Mouse (Mus musculus) kidney, postnatal 0 days (tissue): Measurements from ENCODE around the gene Ccdc9. TPM values are rescaled to one million over a fixed set of nuclear protein-coding genes. Genes with fewer than 3 reads are reported as not detected.
"Not testable (repeated sequence)": the region's sequence is repeated elsewhere in the genome, so short reads cannot be mapped to it uniquely, and the experiment has no call there.

ENCODE experiments used
- ATAC-seq: fragments of 200-750 bp; cut with Nextera tagmentation; replicated peaks from 2 replicates; pipeline ENCODE4 v1.8.0; 2017; ENCODE audit warnings: low read depth, moderate number of reproducible peaks, moderate TSS enrichment, moderate library complexity; ENCODE audit not compliant: low FRiP score
- DNase-seq: peaks from one replicate; pipeline ENCODE4 v3.0.0-alpha.2; 2016; ENCODE audit warnings: low spot score
- H3K27ac ChIP-seq: fragments of 300-500 bp; sonication (generic); 2 replicates; pipeline ENCODE4 v1.5.1; 2014; ENCODE audit warnings: mild to moderate bottlenecking
- H3K27me3 ChIP-seq: fragments of 300-500 bp; sonication (generic); 2 replicates; pipeline ENCODE4 v1.6.1; 2014; ENCODE audit warnings: low read length, mixed read lengths; ENCODE audit not compliant: insufficient read depth
- H3K36me3 ChIP-seq: fragments of 300-500 bp; sonication (generic); 2 replicates; pipeline ENCODE4 v1.6.1; 2014; ENCODE audit warnings: low read length, mixed read lengths; ENCODE audit not compliant: insufficient read depth
- H3K4me1 ChIP-seq: fragments of 300-500 bp; sonication (generic); replicated peaks from 2 replicates; pipeline ENCODE4 v1.6.1; 2014; ENCODE audit warnings: antibody characterized with exemption, low read length, mixed read lengths; ENCODE audit not compliant: insufficient read depth
- H3K4me2 ChIP-seq: fragments of 300-500 bp; sonication (generic); 2 replicates; pipeline ENCODE4 v1.6.1; 2014; ENCODE audit warnings: mild to moderate bottlenecking, low read length, moderate library complexity, mixed read lengths
- H3K4me3 ChIP-seq: fragments of 300-500 bp; sonication (generic); replicated peaks from 2 replicates; pipeline ENCODE4 v1.5.1; 2014; ENCODE audit warnings: low read depth, low read length
- H3K9ac ChIP-seq: fragments of 300-500 bp; sonication (generic); 2 replicates; pipeline ENCODE4 v1.6.1; 2014; ENCODE audit warnings: low read depth, low read length
- H3K9me3 ChIP-seq: fragments of 300-500 bp; sonication (generic); replicated peaks from 2 replicates; pipeline ENCODE4 v1.6.1; 2016; ENCODE audit warnings: low read length, inconsistent platforms, mixed read lengths
- CTCF ChIP-seq: IDR thresholded peaks from 2 replicates; pipeline ENCODE4 v1.5.1; 2016; ENCODE audit warnings: antibody characterized with exemption, low read depth, mild to moderate bottlenecking, moderate library complexity
- WGBS: fragments of 180-500 bp; shearing (Covaris S2); extraction: QIAGEN DNeasy Blood & Tissue Kit; methylation state at CpG from one replicate; pipeline ENCODE4 v1.1.7; 2014; 5-methylcytosine and 5-hydroxymethylcytosine counted together
- polyA plus RNA-seq: library from polyadenylated mRNA; unstranded; fragments of >200 nt; fragmentation: Nextera tagmentation; extraction: Ambion mirVana; gene quantifications from 2 replicates; pipeline ENCODE4 v1.2.1, GENCODE M21; 2015

Gene Ccdc9
- polyA plus RNA-seq, 1 experiment from 2014 or later, result 17.1 TPM

- no peaks in the 10 kb centered on the region for H3K27me3 ChIP-seq
- H3K36me3 ChIP-seq, result no peaks in the 10 kb centered on the region
- H3K4me2 ChIP-seq, result no peak overlapping the region
- no peak overlapping the region for H3K27ac ChIP-seq
- no peak for DNase-seq
- H3K9me3 ChIP-seq, result no peaks in the 10 kb centered on the region
- H3K4me3 ChIP-seq, result no peak overlapping the region
- H3K9ac ChIP-seq, result no peak overlapping the region
- no peak for ATAC-seq
- H3K4me1 ChIP-seq, result no peaks in the 10 kb centered on the region
- 89% methylated on average over 11 of the region's 11 CpGs for WGBS
- no peak for TF ChIP-seq CTCF
Observed at GRCm38 (mm10) chr7:16265856-16266255, 20.7 kb downstream of the Ccdc9 start.

GRCm38 (mm10) chr7:16263843-16264242, 22.8 kb downstream of the Ccdc9 start:
- Histone ChIP-seq H3K27me3 (no peaks in the 10 kb centered on the region), H3K9me3 (no peaks in the 10 kb centered on the region), H3K4me2 (no peak overlapping the region), H3K4me3 (no peak overlapping the region), H3K36me3 (no peaks in the 10 kb centered on the region), H3K4me1 (no peaks in the 10 kb centered on the region), H3K9ac (no peak overlapping the region), H3K27ac (no peak overlapping the region)
- no peak for DNase-seq
- no peak for TF ChIP-seq CTCF
- 78% methylated on average over 5 of the region's 5 CpGs for WGBS
- ATAC-seq, result no peak

DNA sequence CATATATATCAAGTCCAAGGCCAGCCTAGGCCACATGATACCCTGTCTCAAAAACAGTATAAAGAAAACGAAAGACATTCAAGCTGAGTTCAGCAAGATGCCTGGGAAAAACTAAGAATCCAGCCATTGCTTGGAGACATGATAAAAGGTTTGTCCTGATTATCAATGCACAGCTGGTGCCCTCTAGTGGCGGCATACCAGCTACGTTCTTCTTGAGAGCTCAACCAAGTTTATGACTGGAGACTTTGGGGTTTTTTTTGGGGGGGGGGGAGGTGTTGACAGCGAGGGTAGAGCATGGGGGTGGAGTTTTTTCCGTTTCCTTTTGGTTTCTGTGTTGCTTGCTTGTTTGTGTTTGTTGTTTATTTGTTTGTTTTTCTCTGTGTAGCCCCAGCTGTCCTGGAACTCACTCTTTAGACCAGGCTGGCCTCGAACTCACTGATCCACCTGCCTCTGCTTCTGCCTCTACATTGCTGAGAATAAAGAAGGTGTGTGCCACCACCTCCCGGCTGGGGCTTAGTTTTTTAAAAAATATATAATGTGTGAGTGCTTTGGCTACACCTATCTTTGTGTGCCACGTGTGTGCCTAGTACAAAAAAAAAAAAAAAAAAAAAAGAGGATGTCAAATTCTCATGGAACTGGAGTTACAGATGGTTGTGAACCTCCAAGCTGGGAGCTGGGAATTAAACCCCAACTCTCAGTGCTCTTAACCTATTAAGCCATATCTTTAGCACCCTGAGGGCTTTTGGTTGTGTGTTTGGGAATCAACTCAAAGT, 23.4 kb downstream of the Ccdc9 start:
- WGBS, result 30% methylated on average over 8 of the region's 8 CpGs
- H3K9ac ChIP-seq, result no peak overlapping the region
- no peaks in the 10 kb centered on the region for H3K36me3 ChIP-seq
- H3K4me3 ChIP-seq, result no peak overlapping the region
- peak; percentile 80 for DNase-seq
- peak; percentile 86 for TF ChIP-seq CTCF
- H3K9me3 ChIP-seq, result no peaks in the 10 kb centered on the region
- no peak for ATAC-seq
- no peaks in the 10 kb centered on the region for H3K27me3 ChIP-seq
- H3K4me1 ChIP-seq, result no peaks in the 10 kb centered on the region
- no peak overlapping the region for H3K27ac ChIP-seq
- H3K4me2 ChIP-seq, result no peak overlapping the region

DNA sequence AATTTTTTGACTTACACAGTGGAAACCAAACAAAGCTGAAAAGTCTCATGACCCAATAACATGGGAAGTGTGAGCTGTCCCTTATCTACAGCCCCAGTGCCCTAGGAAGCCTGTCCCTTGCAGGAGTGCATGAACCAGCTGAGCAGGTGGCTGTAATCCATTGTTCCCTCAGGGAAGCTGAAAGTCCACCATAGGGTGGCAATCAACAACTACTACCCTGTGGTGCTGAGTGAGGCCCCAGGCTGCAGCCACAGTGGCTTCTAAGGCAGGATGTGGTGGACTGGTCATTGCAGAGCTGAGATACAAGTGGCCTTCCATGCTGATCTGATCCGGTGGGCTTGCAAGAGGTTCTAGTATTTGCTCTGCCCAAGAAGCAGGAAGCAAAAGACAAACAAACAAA, 25.5 kb downstream of the Ccdc9 start:
- no peak for ATAC-seq
- no peak for TF ChIP-seq CTCF
- DNase-seq, result no peak
- Histone ChIP-seq H3K4me3 (no peak overlapping the region), H3K36me3 (no peaks in the 10 kb centered on the region), H3K4me2 (no peak overlapping the region), H3K27me3 (no peaks in the 10 kb centered on the region), H3K4me1 (no peaks in the 10 kb centered on the region), H3K9ac (no peak overlapping the region), H3K9me3 (no peaks in the 10 kb centered on the region), H3K27ac (no peak overlapping the region)
- WGBS, result 69% methylated on average over 1 of the region's 1 CpGs

GRCm38 (mm10) chr7:16259110-16259590, 27.4 kb downstream of the Ccdc9 start, which contains the start of gene C5ar1:
C5ar1 (minus strand) TSS chr7:16259540.
- Histone ChIP-seq H3K9me3 (no peaks in the 10 kb centered on the region), H3K27ac (no peak within 1 kb of the TSS), H3K4me1 (no peaks in the 10 kb centered on the region), H3K36me3 (no peaks in the 10 kb centered on the region), H3K4me3 (no peak within 1 kb of the TSS), H3K27me3 (no peaks in the 10 kb centered on the region), H3K4me2 (no peak within 1 kb of the TSS), H3K9ac (no peak within 1 kb of the TSS)
- DNase-seq (no peak), ATAC-seq (no peak)
- 83% methylated on average over 5 of the region's 5 CpGs for WGBS
- no peak for TF ChIP-seq CTCF

GRCm38 (mm10) chr7:16257830-16258229, 28.8 kb downstream of the Ccdc9 start:
- Histone ChIP-seq H3K36me3 (no peaks in the 10 kb centered on the region), H3K4me3 (no peak overlapping the region), H3K9ac (no peak overlapping the region), H3K27ac (no peak overlapping the region), H3K4me1 (no peaks in the 10 kb centered on the region), H3K4me2 (no peak overlapping the region), H3K9me3 (no peaks in the 10 kb centered on the region), H3K27me3 (no peaks in the 10 kb centered on the region)
- 85% methylated on average over 11 of the region's 11 CpGs for WGBS
- no peak for TF ChIP-seq CTCF
- DNase-seq, result no peak
- ATAC-seq, result no peak

DNA sequence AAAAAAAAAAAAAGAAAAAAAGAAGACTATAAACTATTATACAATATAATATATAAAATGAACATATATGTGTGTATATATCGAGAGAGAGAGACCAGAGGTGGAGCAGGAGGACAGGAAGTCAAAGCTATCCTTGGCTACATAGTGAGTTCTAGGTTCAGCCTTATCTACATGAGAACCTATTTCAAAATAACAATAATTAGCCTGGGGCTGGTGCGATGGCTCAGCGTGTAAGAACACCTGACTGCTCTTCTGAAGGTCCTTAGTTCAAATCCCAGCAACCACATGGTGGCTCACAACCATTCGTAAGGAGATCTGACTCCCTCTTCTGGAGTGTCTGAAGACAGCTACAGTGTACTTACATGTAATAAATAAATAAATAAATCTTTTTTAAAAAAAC, 30.6 kb downstream of the Ccdc9 start:
- H3K27me3 ChIP-seq, H3K4me1 ChIP-seq, H3K4me2 ChIP-seq, DNase-seq, H3K4me3 ChIP-seq, H3K9me3 ChIP-seq, H3K36me3 ChIP-seq, ATAC-seq, H3K27ac ChIP-seq, H3K9ac ChIP-seq: not testable (repeated sequence)
- 78% methylated on average over 4 of the region's 4 CpGs for WGBS
